Mouse (Mus musculus): ENCODE measurements at regions not wholly inside any gene's neighbourhood (a gene's known extent, or its start where the extent isn't known, plus 50 kb on each side); places are given as distances from the start of the nearest gene placed in this dataset.

- TF ChIP-seq CTCF (IDR thresholded peaks at IDR 0.05; ENCODE audit: control insufficient read depth, insufficient read depth, insufficient read length) (no peak), MYOG (IDR thresholded peaks at IDR 0.05; ENCODE audit: control insufficient read depth, extremely low read depth, insufficient read length) (no peak), MAX (IDR thresholded peaks at IDR 0.05) (no peak)
These were observed 53.2 kb upstream of the Lhfpl2 start for GRCm38 (mm10) chr13:94004417-94004816.
